ENCODE assay signal across 16 mouse cellular contexts in genomic region chr14:57883341-57883740, GRCm38 (mm10). TPM values are rescaled to one million over a fixed set of nuclear protein-coding genes. Genes with fewer than 3 reads are reported as not detected.
A peak's percentile ranks its signal among the peaks of the same experiment; 100 is the strongest.
DNase-seq lines count a peak whose midpoint lies in the region; ATAC-seq lines count a peak whose summit lies in the region.
"Had no signal": no experiment of that assay in that cellular context is flagged by ENCODE, and none has a peak within 500 bp of the region (broad histone marks: within the 10 kb centered on the region; RNA-seq: fewer than 3 reads in every experiment).

No protein-coding gene starts in this region.

- H3K36me3 ChIP-seq in intestine, embryonic 16.5 days (ENCODE audit: control insufficient read depth, insufficient read depth, low read length): no peaks in the 10 kb centered on the region
- no peaks in the 10 kb centered on the region for H3K36me3 ChIP-seq in forebrain, embryonic 16.5 days (ENCODE audit: control insufficient read depth, insufficient read depth)
- H3K36me3 ChIP-seq: limb, embryonic 12.5 days had no signal

- H3K9me3 ChIP-seq in intestine, embryonic 16.5 days (ENCODE audit: control insufficient read depth, low read length): no peaks in the 10 kb centered on the region
- H3K9me3 ChIP-seq in forebrain, embryonic 16.5 days (ENCODE audit: control insufficient read depth, low read length): no peaks in the 10 kb centered on the region
- H3K9me3 ChIP-seq: heart, embryonic 13.5 days; limb, embryonic 12.5 days had no signal

- WGBS in intestine, embryonic 16.5 days: 63% methylated on average over 3 of the region's 3 CpGs
- 91% methylated on average over 3 of the region's 3 CpGs for WGBS in forebrain, embryonic 16.5 days

- H3K27ac ChIP-seq in intestine, embryonic 16.5 days (ENCODE audit: low read length): peak overlapping the region; percentile 88
- H3K27ac ChIP-seq in forebrain, embryonic 16.5 days (ENCODE audit: low read length): no peak overlapping the region
- H3K27ac ChIP-seq: limb, embryonic 12.5 days had no signal

- H3K4me1 ChIP-seq in intestine, embryonic 16.5 days (ENCODE audit: control insufficient read depth, insufficient read depth, low read length): peaks cover 28% of the 10 kb centered on the region
- peaks cover 22% of the 10 kb centered on the region for H3K4me1 ChIP-seq in forebrain, embryonic 16.5 days (replicated peaks; ENCODE audit: control insufficient read depth, insufficient read depth, low read length)

- no peak overlapping the region for H3K4me3 ChIP-seq in intestine, embryonic 16.5 days (ENCODE audit: low read length)
- no peak overlapping the region for H3K4me3 ChIP-seq in forebrain, embryonic 16.5 days (replicated peaks; ENCODE audit: low read length)
- H3K4me3 ChIP-seq: heart, embryonic 13.5 days; limb, embryonic 12.5 days had no signal

- H3K4me2 ChIP-seq in intestine, embryonic 16.5 days (ENCODE audit: low read depth, low read length): 0 out of 2 replicates have a peak overlapping the region, but pooled peaks have one; percentile 19
- no peak overlapping the region for H3K4me2 ChIP-seq in forebrain, embryonic 16.5 days (ENCODE audit: low read length)
- H3K4me2 ChIP-seq: heart, embryonic 13.5 days; limb, embryonic 12.5 days; midbrain, embryonic 11.5 days had no signal

- DNase-seq in kidney, postnatal 14 days: peak; percentile 24
- DNase-seq in kidney, postnatal 25 days: no peak
- peak; percentile 66 for DNase-seq in NIH3T3 (ENCODE audit: low read depth)
- peak; percentile 62 for DNase-seq in lung, postnatal 36 days
- DNase-seq in left cerebral cortex, adult 18-20 months (ENCODE audit: low spot score in 2 of 2): no peak
- DNase-seq: cerebellum, postnatal 25 days; gastrocnemius, postnatal 10 days; kidney, adult 18-20 months; kidney, postnatal 4 days; layer of hippocampus, postnatal 36 days; spleen, adult 18-20 months had no signal

- peak; percentile 78 for ATAC-seq in intestine, embryonic 16.5 days
- ATAC-seq in forebrain, embryonic 16.5 days: no peak

- no peak overlapping the region for H3K9ac ChIP-seq in intestine, embryonic 16.5 days (ENCODE audit: low read depth, low read length)
- no peak overlapping the region for H3K9ac ChIP-seq in forebrain, embryonic 16.5 days (replicated peaks; ENCODE audit: low read depth, low read length)
- H3K9ac ChIP-seq: heart, embryonic 13.5 days; limb, embryonic 12.5 days had no signal

- H3K27me3 ChIP-seq in intestine, embryonic 16.5 days (replicated peaks; ENCODE audit: control insufficient read depth, insufficient read depth, low read length): no peaks in the 10 kb centered on the region
- H3K27me3 ChIP-seq in forebrain, embryonic 16.5 days (replicated peaks; ENCODE audit: control insufficient read depth, insufficient read depth, low read length): no peaks in the 10 kb centered on the region
- H3K27me3 ChIP-seq: heart, embryonic 13.5 days; limb, embryonic 12.5 days had no signal

RNA-seq across cellular contexts. Expression of gene Zdhhc20, which starts 6.7 kb away (rescaled TPM):
- polyA plus RNA-seq in intestine, embryonic 16.5 days (2015; fragmentation: Nextera tagmentation; extraction: Ambion mirVana): 55.2 and 58.9 TPM in 2 replicates
- polyA plus RNA-seq in forebrain, embryonic 16.5 days (2015; fragmentation: Nextera tagmentation; extraction: Ambion mirVana): 46.7 and 51.0 TPM in 2 replicates
- total RNA-seq in left cerebral cortex, adult 18-20 months (2021): 10 to 100 TPM; 34.7 to 38.0 TPM

RNA-seq across cellular contexts. Expression of gene Mrpl57, which starts 57.3 kb away (rescaled TPM):
- polyA plus RNA-seq in intestine, embryonic 16.5 days (2015; fragmentation: Nextera tagmentation; extraction: Ambion mirVana): 223 and 225 TPM in 2 replicates
- 123 and 130 TPM in 2 replicates for polyA plus RNA-seq in forebrain, embryonic 16.5 days (2015; fragmentation: Nextera tagmentation; extraction: Ambion mirVana)
- total RNA-seq in left cerebral cortex, adult 18-20 months (2021): 10 to 100 TPM; 50.5 to 61.8 TPM

RNA-seq across cellular contexts. Expression of gene Ska3, which starts 57.4 kb away (rescaled TPM):
- polyA plus RNA-seq in intestine, embryonic 16.5 days (2015; fragmentation: Nextera tagmentation; extraction: Ambion mirVana): 23.9 and 28.0 TPM in 2 replicates
- polyA plus RNA-seq in forebrain, embryonic 16.5 days (2015; fragmentation: Nextera tagmentation; extraction: Ambion mirVana): 15.2 and 19.0 TPM in 2 replicates
- total RNA-seq in left cerebral cortex, adult 18-20 months (2021): under 1 TPM; 0.37 to 0.42 TPM

Comparison
In these comparisons a context has a peak if more than half of its experiments do, and no peak if none do; other contexts are left out.
1. DNase-seq: peak in kidney, postnatal 14 days (single experiment), NIH3T3 (single experiment) and lung, postnatal 36 days (single experiment); none in kidney, postnatal 25 days (0 of 2) and left cerebral cortex, adult 18-20 months (0 of 2).